Mouse (Mus musculus): ENCODE results near the gene Rgs10.

- no peak for TF ChIP-seq CTCF (IDR thresholded peaks at IDR 0.05; ENCODE audit: insufficient read depth, low read depth, low read length)
- no peak for TF ChIP-seq POLR2A (IDR thresholded peaks at IDR 0.05; ENCODE audit: insufficient read depth, low read depth, low read length)
Measured at GRCm38 (mm10) chr7:128368828-128369227, 49.7 kb downstream of the Rgs10 start.

Measured in olfactory bulb, adult 2 months (tissue).